Mouse (Mus musculus) liver, adult 2 months (tissue): Measurements from ENCODE around the gene Kazn. TPM values are rescaled to one million over a fixed set of nuclear protein-coding genes. Genes with fewer than 3 reads are reported as not detected.

ENCODE experiments used
- DNase-seq: peaks from one replicate; pipeline ENCODE4 v3.0.0-alpha.2; 2011; ENCODE audit warnings: low read depth, low spot score; ENCODE audit errors: extremely low read depth
- H3K27ac ChIP-seq: fragments of 200-500 bp; replicated peaks from 2 replicates; pipeline ENCODE4 v1.5.1; 2012; ENCODE audit warnings: low read depth, mild to moderate bottlenecking, control low read depth, inconsistent platforms, low read length; ENCODE audit not compliant: insufficient read depth
- H3K27me3 ChIP-seq: fragments of 200-500 bp; 2 replicates; pipeline ENCODE4 v1.6.1; 2012; ENCODE audit warnings: mild to moderate bottlenecking, moderate library complexity, low read length, inconsistent platforms; ENCODE audit not compliant: control insufficient read depth, insufficient read depth
- H3K36me3 ChIP-seq: fragments of 200-500 bp; 2 replicates; pipeline ENCODE4 v1.6.1; 2012; ENCODE audit warnings: low read length, inconsistent platforms; ENCODE audit not compliant: control insufficient read depth, insufficient read depth
- H3K4me1 ChIP-seq: fragments of 200-500 bp; 2 replicates; pipeline ENCODE4 v1.6.1; 2011; ENCODE audit warnings: low read length; ENCODE audit not compliant: control insufficient read depth, insufficient read depth
- H3K4me3 ChIP-seq: fragments of 200-500 bp; 2 replicates; pipeline ENCODE4 v1.5.1; 2011; ENCODE audit warnings: low read depth, mild to moderate bottlenecking, control low read depth, low read length, moderate library complexity; ENCODE audit not compliant: insufficient read depth
- H3K79me2 ChIP-seq: fragments of 200-500 bp; 2 replicates; pipeline ENCODE4 v1.6.1; 2012; ENCODE audit warnings: inconsistent platforms, mild to moderate bottlenecking, low read length, moderate library complexity; ENCODE audit not compliant: control insufficient read depth, insufficient read depth
- H3K9ac ChIP-seq: fragments of 200-500 bp; 2 replicates; pipeline ENCODE4 v1.6.1; 2012; ENCODE audit warnings: low read depth, mild to moderate bottlenecking, control low read depth, inconsistent platforms, low read length
- CTCF ChIP-seq: fragments of 200-500 bp; IDR thresholded peaks from 2 replicates; pipeline ENCODE4 v1.5.1; 2011; ENCODE audit warnings: low read depth, low read length, control low read depth
- POLR2A ChIP-seq: fragments of 200-500 bp; IDR thresholded peaks from 2 replicates; pipeline ENCODE4 v1.6.1; 2011; ENCODE audit warnings: low read length, control low read depth; ENCODE audit not compliant: insufficient read depth; ENCODE audit errors: extremely low read depth
- WGBS: fragments of 180-500 bp; shearing (Covaris S2); methylation state at CpG from one replicate; pipeline ENCODE4 v1.1.7; 2018; 5-methylcytosine and 5-hydroxymethylcytosine counted together
- polyA plus RNA-seq: library from polyadenylated mRNA; depleted of rRNA; stranded (reverse); fragments of >200 nt; gene quantifications from 2 replicates; pipeline ENCODE4 v1.2.3, GENCODE M21; 2012; rRNA removed
- total RNA-seq: library from RNA; depleted of rRNA; stranded (reverse); fragments of >200 nt; gene quantifications from 2 replicates; pipeline ENCODE4 v1.2.3, GENCODE M21; 2014; rRNA removed

Gene Kazn
- 0.37 and 0.54 TPM in 2 replicates for total RNA-seq
- 0.91 and 1.3 TPM in 2 replicates for polyA plus RNA-seq

- Histone ChIP-seq H3K27me3 (no peaks in the 10 kb centered on the region), H3K4me3 (peak within 1 kb of the TSS; percentile 78), H3K36me3 (no peaks in the 10 kb centered on the region), H3K27ac (no peak within 1 kb of the TSS), H3K79me2 (no peaks in the 10 kb centered on the region), H3K4me1 (peaks cover 7% of the 10 kb centered on the region; the same call in 1 of the 2 replicates), H3K9ac (peak within 1 kb of the TSS; percentile 76)
- DNase-seq, result peak; percentile 16
- TF ChIP-seq CTCF (no peak), POLR2A (no peak)
- 14% methylated on average over 46 of the region's 46 CpGs for WGBS
These were observed at the start of gene Kazn for GRCm38 (mm10) chr4:142239240-142240126. TSS of gene Kazn (minus strand) at chr4:142239401.

GRCm38 (mm10) chr4:142285471-142285870 is 46.3 kb upstream of the Kazn start:
- Histone ChIP-seq H3K4me3 (no peak overlapping the region), H3K27me3 (no peaks in the 10 kb centered on the region), H3K9ac (no peak overlapping the region), H3K4me1 (no peaks in the 10 kb centered on the region), H3K27ac (no peak overlapping the region), H3K79me2 (no peaks in the 10 kb centered on the region), H3K36me3 (no peaks in the 10 kb centered on the region)
- TF ChIP-seq CTCF (no peak), POLR2A (no peak)
- no peak for DNase-seq
- WGBS, result 90% methylated on average over 2 of the region's 2 CpGs

GRCm38 (mm10) chr4:142283867-142284266 is 44.7 kb upstream of the Kazn start:
- TF ChIP-seq CTCF, result no peak
- TF ChIP-seq POLR2A, result no peak
- H3K27me3 ChIP-seq, result no peaks in the 10 kb centered on the region
- no peaks in the 10 kb centered on the region for H3K36me3 ChIP-seq
- no peaks in the 10 kb centered on the region for H3K79me2 ChIP-seq
- no peak overlapping the region for H3K9ac ChIP-seq
- no peaks in the 10 kb centered on the region for H3K4me1 ChIP-seq
- H3K27ac ChIP-seq, result no peak overlapping the region
- 81% methylated on average over 5 of the region's 5 CpGs for WGBS
- H3K4me3 ChIP-seq, result no peak overlapping the region
- DNase-seq, result no peak

GRCm38 (mm10) chr4:142278197-142278575 is 39.0 kb upstream of the Kazn start:
- no peaks in the 10 kb centered on the region for H3K79me2 ChIP-seq
- no peaks in the 10 kb centered on the region for H3K27me3 ChIP-seq
- H3K36me3 ChIP-seq, result no peaks in the 10 kb centered on the region
- no peak overlapping the region for H3K9ac ChIP-seq
- WGBS, result 79% methylated on average over 6 of the region's 6 CpGs
- no peaks in the 10 kb centered on the region for H3K4me1 ChIP-seq
- TF ChIP-seq POLR2A (no peak), CTCF (no peak)
- DNase-seq, result no peak
- no peak overlapping the region for H3K27ac ChIP-seq
- no peak overlapping the region for H3K4me3 ChIP-seq

GRCm38 (mm10) chr4:142277481-142278196 is 38.4 kb upstream of the Kazn start:
- H3K79me2 ChIP-seq, result no peaks in the 10 kb centered on the region
- no peak overlapping the region for H3K4me3 ChIP-seq
- H3K4me1 ChIP-seq, result no peaks in the 10 kb centered on the region
- H3K9ac ChIP-seq, result no peak overlapping the region
- no peaks in the 10 kb centered on the region for H3K36me3 ChIP-seq
- no peak overlapping the region for H3K27ac ChIP-seq
- DNase-seq, result no peak
- TF ChIP-seq CTCF (no peak), POLR2A (no peak)
- 39% methylated on average over 20 of the region's 20 CpGs for WGBS
- no peaks in the 10 kb centered on the region for H3K27me3 ChIP-seq
